Mouse (Mus musculus): ENCODE results near the gene Sf3b1. TPM values are rescaled to one million over a fixed set of nuclear protein-coding genes. Genes with fewer than 3 reads are reported as not detected.
"Not testable (repeated sequence)": the region's sequence is repeated elsewhere in the genome, so short reads cannot be mapped to it uniquely, and the experiment has no call there.

Gene Sf3b1
- polyA plus RNA-seq, 1 experiment, result 1.5 TPM

- H3K27me3 ChIP-seq (ENCODE audit: control insufficient read depth), result no peaks in the 10 kb centered on the region
- H3K4me1 ChIP-seq (ENCODE audit: control insufficient read depth), result peaks cover 15% of the 10 kb centered on the region
- no peaks in the 10 kb centered on the region for H3K9me3 ChIP-seq (ENCODE audit: control insufficient read depth, low read length)
- TF ChIP-seq TAL1 (IDR thresholded peaks at IDR 0.05; ENCODE audit: low read length) (no peak), GATA1 (IDR thresholded peaks at IDR 0.05; ENCODE audit: low read length) (no peak)
- H3K4me3 ChIP-seq (replicated peaks), result no peak overlapping the region
- H3K36me3 ChIP-seq (ENCODE audit: control insufficient read depth), result no peaks in the 10 kb centered on the region
Observed at GRCm38 (mm10) chr1:54965159-54965995, 61.9 kb downstream of the Sf3b1 start.

- Histone ChIP-seq H3K9me3 (ENCODE audit: control insufficient read depth, low read length) (no peaks in the 10 kb centered on the region), H3K4me3 (replicated peaks) (no peak overlapping the region), H3K36me3 (ENCODE audit: control insufficient read depth) (no peaks in the 10 kb centered on the region), H3K27me3 (ENCODE audit: control insufficient read depth) (no peaks in the 10 kb centered on the region), H3K4me1 (ENCODE audit: control insufficient read depth) (peaks cover 8% of the 10 kb centered on the region)
- no peak for TF ChIP-seq TAL1 (IDR thresholded peaks at IDR 0.05; ENCODE audit: low read length)
- TF ChIP-seq GATA1 (IDR thresholded peaks at IDR 0.05; ENCODE audit: low read length), result no peak
Observed at GRCm38 (mm10) chr1:54961724-54962123, 65.6 kb downstream of the Sf3b1 start.

- no peaks in the 10 kb centered on the region for H3K36me3 ChIP-seq (ENCODE audit: control insufficient read depth)
- no peaks in the 10 kb centered on the region for H3K27me3 ChIP-seq (ENCODE audit: control insufficient read depth)
- H3K4me3 ChIP-seq (replicated peaks), result no peak overlapping the region
- H3K4me1 ChIP-seq (ENCODE audit: control insufficient read depth), result no peaks in the 10 kb centered on the region
- no peak for TF ChIP-seq TAL1 (IDR thresholded peaks at IDR 0.05; ENCODE audit: low read length)
- no peak for TF ChIP-seq GATA1 (IDR thresholded peaks at IDR 0.05; ENCODE audit: low read length)
- no peaks in the 10 kb centered on the region for H3K9me3 ChIP-seq (ENCODE audit: control insufficient read depth, low read length)
Observed at GRCm38 (mm10) chr1:54960613-54961165, 66.6 kb downstream of the Sf3b1 start.

- TF ChIP-seq GATA1 (IDR thresholded peaks at IDR 0.05; ENCODE audit: low read length) (no peak), TAL1 (IDR thresholded peaks at IDR 0.05; ENCODE audit: low read length) (no peak)
- Histone ChIP-seq H3K4me1 (ENCODE audit: control insufficient read depth) (no peaks in the 10 kb centered on the region), H3K4me3 (replicated peaks) (no peak overlapping the region), H3K36me3 (ENCODE audit: control insufficient read depth) (no peaks in the 10 kb centered on the region), H3K9me3 (ENCODE audit: control insufficient read depth, low read length) (no peaks in the 10 kb centered on the region), H3K27me3 (ENCODE audit: control insufficient read depth) (no peaks in the 10 kb centered on the region)
Observed at GRCm38 (mm10) chr1:54958525-54958924, 68.8 kb downstream of the Sf3b1 start.

- not testable (repeated sequence) for H3K36me3 ChIP-seq (ENCODE audit: control insufficient read depth); H3K27me3 ChIP-seq (ENCODE audit: control insufficient read depth); H3K4me1 ChIP-seq (ENCODE audit: control insufficient read depth); H3K9me3 ChIP-seq (ENCODE audit: control insufficient read depth, low read length); H3K4me3 ChIP-seq (replicated peaks)
Observed at GRCm38 (mm10) chr1:54956995-54957394, 70.3 kb downstream of the Sf3b1 start.

GRCm38 (mm10) chr1:54954856-54955255 lies 72.4 kb downstream of the Sf3b1 start:
- no peaks in the 10 kb centered on the region for H3K4me1 ChIP-seq (ENCODE audit: control insufficient read depth)
- H3K27me3 ChIP-seq (ENCODE audit: control insufficient read depth), result no peaks in the 10 kb centered on the region
- TF ChIP-seq TAL1 (IDR thresholded peaks at IDR 0.05; ENCODE audit: low read length) (no peak), GATA1 (IDR thresholded peaks at IDR 0.05; ENCODE audit: low read length) (no peak)
- H3K36me3 ChIP-seq (ENCODE audit: control insufficient read depth), result no peaks in the 10 kb centered on the region
- H3K4me3 ChIP-seq (replicated peaks), result no peak overlapping the region
- H3K9me3 ChIP-seq (ENCODE audit: control insufficient read depth, low read length), result no peaks in the 10 kb centered on the region

- H3K27me3 ChIP-seq (ENCODE audit: control insufficient read depth), result no peaks in the 10 kb centered on the region
- no peaks in the 10 kb centered on the region for H3K4me1 ChIP-seq (ENCODE audit: control insufficient read depth)
- H3K36me3 ChIP-seq (ENCODE audit: control insufficient read depth), result no peaks in the 10 kb centered on the region
- H3K9me3 ChIP-seq (ENCODE audit: control insufficient read depth, low read length), result no peaks in the 10 kb centered on the region
- TF ChIP-seq GATA1 (IDR thresholded peaks at IDR 0.05; ENCODE audit: low read length) (no peak), TAL1 (IDR thresholded peaks at IDR 0.05; ENCODE audit: low read length) (no peak)
- H3K4me3 ChIP-seq (replicated peaks), result no peak overlapping the region
Observed at GRCm38 (mm10) chr1:54944648-54945047, 82.6 kb downstream of the Sf3b1 start.

- H3K36me3 ChIP-seq (ENCODE audit: control insufficient read depth), result no peaks in the 10 kb centered on the region
Observed at GRCm38 (mm10) chr1:54935466-54935865, 91.8 kb downstream of the Sf3b1 start.

More at GRCm38 (mm10) chr1:54935466-54935865, 91.8 kb downstream of the Sf3b1 start:
- Histone ChIP-seq H3K4me3 (replicated peaks) (no peak overlapping the region), H3K4me1 (ENCODE audit: control insufficient read depth) (no peaks in the 10 kb centered on the region), H3K27me3 (ENCODE audit: control insufficient read depth) (no peaks in the 10 kb centered on the region), H3K9me3 (ENCODE audit: control insufficient read depth, low read length) (no peaks in the 10 kb centered on the region)
- TF ChIP-seq GATA1 (IDR thresholded peaks at IDR 0.05; ENCODE audit: low read length), result no peak
- no peak for TF ChIP-seq TAL1 (IDR thresholded peaks at IDR 0.05; ENCODE audit: low read length)

Other genes starting within 250 kb of the Sf3b1 start
- gene Ankrd44, start 101.1 kb downstream of the Sf3b1 start, polyA plus RNA-seq (2012), result 0.02 and 0.03 TPM in 2 replicates
- 1.0 and 1.5 TPM in 2 replicates for gene Coq10b, start 25.3 kb upstream of the Sf3b1 start, polyA plus RNA-seq (2012)
- 8.0 and 8.4 TPM in 2 replicates for gene Hspe1, start 60.7 kb upstream of the Sf3b1 start, polyA plus RNA-seq (2012)
- gene Hspd1, start 60.8 kb upstream of the Sf3b1 start, polyA plus RNA-seq (2012), result 1.9 and 2.1 TPM in 2 replicates
- 0.29 and 0.73 TPM in 2 replicates for gene Mob4, start 103.8 kb upstream of the Sf3b1 start, polyA plus RNA-seq (2012)
- gene Rftn2, start 199.3 kb upstream of the Sf3b1 start, polyA plus RNA-seq (2012), result not detected in 2 replicates
- 0.05 and 0.07 TPM in 2 replicates for gene Mars2, start 209.7 kb upstream of the Sf3b1 start, polyA plus RNA-seq (2012)